In the genomic region with DNA sequence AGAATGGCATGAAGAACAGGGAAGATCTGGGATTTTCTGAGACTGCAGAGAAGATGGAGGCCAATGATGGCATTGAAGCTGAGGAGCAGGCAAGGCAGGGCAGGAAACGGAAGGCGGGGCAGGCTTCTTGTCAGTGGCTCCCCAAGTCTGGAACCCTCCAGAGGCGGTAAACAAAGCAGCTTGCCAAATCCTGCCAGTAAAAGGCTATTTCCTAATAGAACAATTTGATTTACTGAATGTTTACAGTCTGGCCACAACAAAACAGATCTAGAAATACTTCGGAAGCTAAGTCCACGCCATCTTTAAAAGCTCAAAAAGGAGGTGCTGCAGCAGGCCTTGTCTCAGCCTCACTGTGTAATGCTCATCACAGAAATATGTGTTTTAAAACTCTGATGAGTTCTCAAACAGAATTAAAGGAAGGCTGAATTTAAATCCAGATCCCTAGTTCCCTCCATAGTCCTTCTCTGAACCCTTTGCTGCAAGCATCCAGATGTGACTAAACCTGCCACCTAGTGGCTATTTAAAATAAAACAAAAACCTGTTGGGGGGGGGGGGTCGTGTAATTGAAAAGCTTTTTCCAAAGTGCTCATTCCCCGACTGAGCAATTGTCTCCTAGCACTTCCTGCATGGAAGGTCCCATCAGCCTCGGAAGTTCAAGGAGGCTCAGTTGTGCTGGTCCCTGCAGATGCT, we compare ENCODE assay signal across 12 mouse cellular contexts. TPM values are rescaled to one million over a fixed set of nuclear protein-coding genes. Genes with fewer than 3 reads are reported as not detected.
A peak's percentile ranks its signal among the peaks of the same experiment; 100 is the strongest.
DNase-seq lines count a peak whose midpoint lies in the region; ATAC-seq and TF ChIP-seq lines count a peak whose summit lies in the region.
"Had no signal": no experiment of that assay in that cellular context is flagged by ENCODE, and none has a peak within 500 bp of the region (broad histone marks: within the 10 kb centered on the region; RNA-seq: fewer than 3 reads in every experiment).

No protein-coding gene starts in this region.

- peak; percentile 64 for TF ChIP-seq CTCF in intestine, postnatal 0 days (IDR thresholded peaks at IDR 0.05; ENCODE audit: low read depth)

- H3K9me3 ChIP-seq in heart, embryonic 11.5 days (replicated peaks; ENCODE audit: control insufficient read depth, low read length): no peaks in the 10 kb centered on the region
- no peaks in the 10 kb centered on the region for H3K9me3 ChIP-seq in intestine, postnatal 0 days (ENCODE audit: control insufficient read depth)
- no peaks in the 10 kb centered on the region for H3K9me3 ChIP-seq in stomach, embryonic 16.5 days (replicated peaks; ENCODE audit: control insufficient read depth, low read length)
- H3K9me3 ChIP-seq: neural tube, embryonic 13.5 days had no signal

- WGBS in heart, embryonic 11.5 days (ENCODE audit: insufficient replicate concordance): 46% methylated on average over 8 of the region's 8 CpGs
- WGBS in intestine, postnatal 0 days: 38% methylated on average over 8 of the region's 8 CpGs
- 39% methylated on average over 8 of the region's 8 CpGs for WGBS in stomach, embryonic 16.5 days

- H3K9ac ChIP-seq in heart, embryonic 11.5 days (ENCODE audit: low read depth, low read length): 0 out of 2 replicates have a peak overlapping the region, but pooled peaks have one; percentile 12
- no peak overlapping the region for H3K9ac ChIP-seq in intestine, postnatal 0 days (ENCODE audit: low read depth, low read length)
- H3K9ac ChIP-seq in stomach, embryonic 16.5 days (ENCODE audit: low read length): no peak overlapping the region
- H3K9ac ChIP-seq: liver, embryonic 14.5 days; neural tube, embryonic 13.5 days had no signal

- no peak for DNase-seq in heart, postnatal 36 days
- peak; percentile 17 to 52 for DNase-seq in urinary bladder, adult 18-20 months (ENCODE audit: low spot score in 2 of 2)
- no peak for DNase-seq in urinary bladder, adult 2 months (ENCODE audit: low spot score)
- no peak for DNase-seq in spleen, postnatal 14 days (ENCODE audit: low spot score in 2 of 2)
- no peak for DNase-seq in spleen, adult 18-20 months

- intact Hi-C loops in heart, postnatal 36 days (cut with DNase I): loop anchor here (1.0 to 5.0 kb wide), 3 partner anchors 17 to 210 kb away; partner anchors contain the start of genes Gimap8, Tmem176a and Tmem176b

- ATAC-seq in heart, embryonic 11.5 days (replicated peaks; ENCODE audit: insufficient number of reproducible peaks, low FRiP score, low TSS enrichment): no peak
- ATAC-seq in intestine, postnatal 0 days: no peak
- ATAC-seq in stomach, embryonic 16.5 days (ENCODE audit: insufficient read depth, low FRiP score): no peak

- H3K4me2 ChIP-seq in heart, embryonic 11.5 days: no peak overlapping the region
- no peak overlapping the region for H3K4me2 ChIP-seq in intestine, postnatal 0 days (replicated peaks; ENCODE audit: low read depth)
- H3K4me2 ChIP-seq in stomach, embryonic 16.5 days (ENCODE audit: low read depth, low read length): no peak overlapping the region
- H3K4me2 ChIP-seq: neural tube, embryonic 13.5 days had no signal

- H3K4me3 ChIP-seq in heart, embryonic 11.5 days (ENCODE audit: low read depth, low read length): no peak overlapping the region
- no peak overlapping the region for H3K4me3 ChIP-seq in intestine, postnatal 0 days (ENCODE audit: low read depth, low read length)
- no peak overlapping the region for H3K4me3 ChIP-seq in stomach, embryonic 16.5 days (replicated peaks; ENCODE audit: low read length)
- H3K4me3 ChIP-seq: erythroblast, embryonic 14.5 days; neural tube, embryonic 13.5 days had no signal

- no peaks in the 10 kb centered on the region for H3K27me3 ChIP-seq in heart, embryonic 11.5 days (ENCODE audit: control insufficient read depth, insufficient read depth, low read length)
- no peaks in the 10 kb centered on the region for H3K27me3 ChIP-seq in intestine, postnatal 0 days (replicated peaks; ENCODE audit: control insufficient read depth, insufficient read depth, low read length)
- H3K27me3 ChIP-seq in stomach, embryonic 16.5 days (ENCODE audit: control insufficient read depth, insufficient read depth, low read length): no peaks in the 10 kb centered on the region

- no peaks in the 10 kb centered on the region for H3K36me3 ChIP-seq in heart, embryonic 11.5 days (ENCODE audit: control insufficient read depth, insufficient read depth, low read length)
- H3K36me3 ChIP-seq in intestine, postnatal 0 days (ENCODE audit: control insufficient read depth, insufficient read depth): no peaks in the 10 kb centered on the region
- no peaks in the 10 kb centered on the region for H3K36me3 ChIP-seq in stomach, embryonic 16.5 days (ENCODE audit: control insufficient read depth, insufficient read depth, low read length)
- H3K36me3 ChIP-seq: neural tube, embryonic 13.5 days had no signal

- no peaks in the 10 kb centered on the region for H3K4me1 ChIP-seq in heart, embryonic 11.5 days (ENCODE audit: control insufficient read depth, insufficient read depth, low read length)
- H3K4me1 ChIP-seq in intestine, postnatal 0 days (replicated peaks; ENCODE audit: control insufficient read depth, insufficient read depth, low read length): no peaks in the 10 kb centered on the region
- peaks cover 4% of the 10 kb centered on the region; the same call in 1 of the 2 replicates for H3K4me1 ChIP-seq in stomach, embryonic 16.5 days (ENCODE audit: control insufficient read depth, insufficient read depth, low read length)

- H3K27ac ChIP-seq in heart, embryonic 11.5 days (ENCODE audit: low read depth, low read length): no peak overlapping the region
- H3K27ac ChIP-seq in intestine, postnatal 0 days (ENCODE audit: low read depth, low read length): 0 out of 2 replicates have a peak overlapping the region, but pooled peaks have one; percentile 4
- H3K27ac ChIP-seq in stomach, embryonic 16.5 days (ENCODE audit: low read length): peak overlapping the region; percentile 29; the same call in 1 of the 2 replicates
- H3K27ac ChIP-seq: liver, embryonic 14.5 days; neural tube, embryonic 13.5 days had no signal

RNA-seq across cellular contexts. Expression of gene Aoc1, which starts 14.9 kb away (rescaled TPM):
- polyA plus RNA-seq in heart, embryonic 11.5 days (2014; fragmentation: Nextera tagmentation; extraction: Ambion mirVana): not detected in 2 replicates
- not detected for total RNA-seq in heart, postnatal 36 days (2021)
- 0.08 and 0.18 TPM in 2 replicates for polyA plus RNA-seq in urinary bladder, adult 2 months (2012; rRNA removed)
- polyA plus RNA-seq in intestine, postnatal 0 days (2015; fragmentation: Nextera tagmentation; extraction: Ambion mirVana): 101 and 106 TPM in 2 replicates
- 2.5 and 4.6 TPM in 2 replicates for polyA plus RNA-seq in stomach, embryonic 16.5 days (2015; fragmentation: Nextera tagmentation; extraction: Ambion mirVana)
- total RNA-seq: heart, adult 8-10 months had no signal
- polyA plus RNA-seq: erythroblast, embryonic 14.5 days; liver, embryonic 14.5 days; neural tube, embryonic 13.5 days had no signal

RNA-seq across cellular contexts. Expression of gene Tmem176b, which starts 16.5 kb away (rescaled TPM):
- polyA plus RNA-seq in heart, embryonic 11.5 days (2014; fragmentation: Nextera tagmentation; extraction: Ambion mirVana): 219 and 237 TPM in 2 replicates
- total RNA-seq in heart, postnatal 36 days (2021): 10 to 100 TPM; 53.6 to 55.3 TPM
- polyA plus RNA-seq in urinary bladder, adult 2 months (2012; rRNA removed): 391 and 400 TPM in 2 replicates
- 319 and 320 TPM in 2 replicates for polyA plus RNA-seq in intestine, postnatal 0 days (2015; fragmentation: Nextera tagmentation; extraction: Ambion mirVana)
- polyA plus RNA-seq in stomach, embryonic 16.5 days (2015; fragmentation: Nextera tagmentation; extraction: Ambion mirVana): 302 and 332 TPM in 2 replicates

RNA-seq across cellular contexts. Expression of gene Tmem176a, which starts 17.0 kb away (rescaled TPM):
- 104 and 108 TPM in 2 replicates for polyA plus RNA-seq in heart, embryonic 11.5 days (2014; fragmentation: Nextera tagmentation; extraction: Ambion mirVana)
- total RNA-seq in heart, postnatal 36 days (2021): 10 to 100 TPM; 19.8 to 20.0 TPM
- 133 and 146 TPM in 2 replicates for polyA plus RNA-seq in urinary bladder, adult 2 months (2012; rRNA removed)
- polyA plus RNA-seq in intestine, postnatal 0 days (2015; fragmentation: Nextera tagmentation; extraction: Ambion mirVana): 180 and 193 TPM in 2 replicates
- polyA plus RNA-seq in stomach, embryonic 16.5 days (2015; fragmentation: Nextera tagmentation; extraction: Ambion mirVana): 157 and 176 TPM in 2 replicates

Comparison
In these comparisons a context has a peak if more than half of its experiments do, and no peak if none do; other contexts are left out.
1. DNase-seq: peak in urinary bladder, adult 18-20 months (2 of 2); none in heart, postnatal 36 days (0 of 2), urinary bladder, adult 2 months (single experiment), spleen, postnatal 14 days (0 of 2) and spleen, adult 18-20 months (0 of 2).
2. RNA of gene Aoc1, which starts 14.9 kb away (polyA plus RNA-seq): 101 to 106 TPM in intestine, postnatal 0 days; 2.5 to 4.6 TPM in stomach, embryonic 16.5 days, 0.08 to 0.18 TPM in urinary bladder, adult 2 months and not detected in heart, embryonic 11.5 days; every median in the first group is over 10 times any median in the second.